Mouse (Mus musculus) hindbrain, embryonic 15.5 days (tissue): ENCODE data around the gene Pi16. TPM values are rescaled to one million over a fixed set of nuclear protein-coding genes. Genes with fewer than 3 reads are reported as not detected.

Experiments used
- ATAC-seq: fragments of 200-750 bp; cut with Nextera tagmentation; 2 replicates; pipeline ENCODE4 v1.8.0; 2017; ENCODE audit warnings: low read depth, moderate number of reproducible peaks, moderate TSS enrichment; ENCODE audit not compliant: low FRiP score
- H3K27ac ChIP-seq: fragments of 300-500 bp; sonication (generic); replicated peaks from 2 replicates; pipeline ENCODE4 v1.5.1; 2015; ENCODE audit warnings: mild to moderate bottlenecking, inconsistent platforms
- H3K27me3 ChIP-seq: fragments of 300-500 bp; sonication (generic); 2 replicates; pipeline ENCODE4 v1.6.1; 2015; ENCODE audit warnings: control low read depth, inconsistent platforms
- H3K36me3 ChIP-seq: fragments of 300-500 bp; sonication (generic); 2 replicates; pipeline ENCODE4 v1.6.1; 2015; ENCODE audit warnings: control low read depth, inconsistent platforms
- H3K4me1 ChIP-seq: fragments of 300-500 bp; sonication (generic); replicated peaks from 2 replicates; pipeline ENCODE4 v1.6.1; 2015; ENCODE audit warnings: control low read depth, inconsistent platforms
- H3K4me2 ChIP-seq: fragments of 300-500 bp; sonication (generic); 2 replicates; pipeline ENCODE4 v1.6.1; 2015; ENCODE audit warnings: moderate library complexity, mild to moderate bottlenecking, inconsistent platforms
- H3K4me3 ChIP-seq: fragments of 300-500 bp; sonication (generic); 2 replicates; pipeline ENCODE4 v1.5.1; 2015; ENCODE audit warnings: mild to moderate bottlenecking, inconsistent platforms
- H3K9ac ChIP-seq: fragments of 300-500 bp; sonication (generic); 2 replicates; pipeline ENCODE4 v1.6.1; 2015; ENCODE audit warnings: inconsistent platforms
- H3K9me3 ChIP-seq: fragments of 300-500 bp; sonication (generic); 2 replicates; pipeline ENCODE4 v1.6.1; 2016; ENCODE audit warnings: control low read depth, inconsistent platforms
- WGBS: fragments of 180-500 bp; shearing (Covaris S2); methylation state at CpG from one replicate; pipeline ENCODE4 v1.1.7; 2015; 5-methylcytosine and 5-hydroxymethylcytosine counted together
- polyA plus RNA-seq: library from polyadenylated mRNA; unstranded; fragments of >200 nt; fragmentation: Nextera tagmentation; extraction: Ambion mirVana; gene quantifications from 2 replicates; pipeline ENCODE4 v1.2.1, GENCODE M21; 2015

The Pi16 gene
- polyA plus RNA-seq, 1 experiment from 2014 or later: 2.1 TPM

GRCm38 (mm10) chr17:29305058-29305806 lies 12.2 kb upstream of the Pi16 start:
- H3K36me3 ChIP-seq: peaks cover 17% of the 10 kb centered on the region
- no peak for ATAC-seq
- 25% methylated on average over 15 of the region's 15 CpGs for WGBS

GRCm38 (mm10) chr17:29305871-29306270 lies 11.6 kb upstream of the Pi16 start:
- Histone ChIP-seq H3K36me3 (peaks cover 12% of the 10 kb centered on the region), H3K27ac (no peak overlapping the region), H3K9ac (no peak overlapping the region), H3K27me3 (no peaks in the 10 kb centered on the region), H3K4me3 (no peak overlapping the region), H3K4me2 (no peak overlapping the region), H3K9me3 (no peaks in the 10 kb centered on the region), H3K4me1 (peaks cover 17% of the 10 kb centered on the region; the same call in 1 of the 2 replicates)
- 62% methylated on average over 7 of the region's 7 CpGs for WGBS
- no peak for ATAC-seq

More at GRCm38 (mm10) chr17:29305058-29305806, 12.2 kb upstream of the Pi16 start:
- Histone ChIP-seq H3K4me1 (peaks cover 17% of the 10 kb centered on the region; the same call in 1 of the 2 replicates), H3K9me3 (no peaks in the 10 kb centered on the region), H3K27me3 (no peaks in the 10 kb centered on the region), H3K9ac (no peak overlapping the region), H3K27ac (no peak overlapping the region), H3K4me3 (no peak overlapping the region), H3K4me2 (no peak overlapping the region)

GRCm38 (mm10) chr17:29310056-29310623 lies 7.3 kb upstream of the Pi16 start:
- 67% methylated on average over 21 of the region's 21 CpGs for WGBS
- Histone ChIP-seq H3K9me3 (no peaks in the 10 kb centered on the region), H3K27me3 (no peaks in the 10 kb centered on the region), H3K4me1 (peaks cover 12% of the 10 kb centered on the region; the same call in 1 of the 2 replicates), H3K27ac (no peak overlapping the region), H3K4me2 (no peak overlapping the region), H3K4me3 (no peak overlapping the region), H3K9ac (no peak overlapping the region), H3K36me3 (no peaks in the 10 kb centered on the region)
- ATAC-seq: no peak

GRCm38 (mm10) chr17:29311602-29312001 lies 5.9 kb upstream of the Pi16 start:
- H3K27me3 ChIP-seq: no peaks in the 10 kb centered on the region
- H3K27ac ChIP-seq: no peak overlapping the region
- H3K36me3 ChIP-seq: no peaks in the 10 kb centered on the region
- H3K9me3 ChIP-seq: no peaks in the 10 kb centered on the region
- no peak overlapping the region for H3K4me3 ChIP-seq
- peaks cover 7% of the 10 kb centered on the region; the same call in 1 of the 2 replicates for H3K4me1 ChIP-seq
- no peak for ATAC-seq
- no peak overlapping the region for H3K4me2 ChIP-seq
- 91% methylated on average over 8 of the region's 8 CpGs for WGBS
- no peak overlapping the region for H3K9ac ChIP-seq

- ATAC-seq: no peak
- no peaks in the 10 kb centered on the region for H3K36me3 ChIP-seq
- no peak overlapping the region for H3K27ac ChIP-seq
- no peaks in the 10 kb centered on the region for H3K9me3 ChIP-seq
- H3K4me2 ChIP-seq: no peak overlapping the region
- 94% methylated on average over 2 of the region's 2 CpGs for WGBS
- no peak overlapping the region for H3K4me3 ChIP-seq
- H3K4me1 ChIP-seq: peaks cover 6% of the 10 kb centered on the region; the same call in 1 of the 2 replicates
- no peaks in the 10 kb centered on the region for H3K27me3 ChIP-seq
- no peak overlapping the region for H3K9ac ChIP-seq
These were observed 5.4 kb upstream of the Pi16 start for GRCm38 (mm10) chr17:29312082-29312481.

- Histone ChIP-seq H3K9ac (no peak overlapping the region), H3K36me3 (no peaks in the 10 kb centered on the region), H3K27ac (no peak overlapping the region), H3K4me3 (no peak overlapping the region), H3K4me2 (no peak overlapping the region), H3K9me3 (no peaks in the 10 kb centered on the region), H3K27me3 (no peaks in the 10 kb centered on the region), H3K4me1 (peaks cover 5% of the 10 kb centered on the region; the same call in 1 of the 2 replicates)
- ATAC-seq: no peak
These were observed 4.2 kb upstream of the Pi16 start for GRCm38 (mm10) chr17:29313300-29313699.

GRCm38 (mm10) chr17:29315672-29316465 lies 1.6 kb upstream of the Pi16 start:
- WGBS: 46% methylated on average over 9 of the region's 9 CpGs
- Histone ChIP-seq H3K9ac (no peak overlapping the region), H3K4me3 (no peak overlapping the region)

GRCm38 (mm10) chr17:29316891-29317290 lies 589 bp upstream of the Pi16 start:
- no peak for ATAC-seq
- WGBS: 65% methylated on average over 3 of the region's 3 CpGs
- peaks cover 8% of the 10 kb centered on the region; the same call in 1 of the 2 replicates for H3K4me1 ChIP-seq
- H3K27me3 ChIP-seq: peaks cover 15% of the 10 kb centered on the region
- no peak overlapping the region for H3K4me2 ChIP-seq
- no peak overlapping the region for H3K27ac ChIP-seq
- H3K9me3 ChIP-seq: no peaks in the 10 kb centered on the region
- H3K4me3 ChIP-seq: no peak overlapping the region
- no peaks in the 10 kb centered on the region for H3K36me3 ChIP-seq
- H3K9ac ChIP-seq: no peak overlapping the region

More at GRCm38 (mm10) chr17:29315672-29316465, 1.6 kb upstream of the Pi16 start:
- H3K27ac ChIP-seq: no peak overlapping the region
- no peak overlapping the region for H3K4me2 ChIP-seq
- ATAC-seq: no peak
- H3K4me1 ChIP-seq: peaks cover 8% of the 10 kb centered on the region; the same call in 1 of the 2 replicates
- H3K27me3 ChIP-seq: peaks cover 6% of the 10 kb centered on the region; the same call in 1 of the 2 replicates
- H3K36me3 ChIP-seq: no peaks in the 10 kb centered on the region
- no peaks in the 10 kb centered on the region for H3K9me3 ChIP-seq

GRCm38 (mm10) chr17:29318731-29319250 lies 1.3 kb downstream of the Pi16 start:
- Histone ChIP-seq H3K9ac (no peak overlapping the region), H3K27me3 (peaks cover 27% of the 10 kb centered on the region), H3K4me1 (peaks cover 13% of the 10 kb centered on the region; the same call in 1 of the 2 replicates), H3K9me3 (no peaks in the 10 kb centered on the region), H3K4me2 (no peak overlapping the region), H3K36me3 (no peaks in the 10 kb centered on the region), H3K4me3 (no peak overlapping the region), H3K27ac (no peak overlapping the region)
- no peak for ATAC-seq
- WGBS: 46% methylated on average over 6 of the region's 6 CpGs

- Histone ChIP-seq H3K4me3 (no peak overlapping the region), H3K27me3 (peaks cover 27% of the 10 kb centered on the region), H3K9ac (no peak overlapping the region), H3K27ac (no peak overlapping the region), H3K36me3 (no peaks in the 10 kb centered on the region), H3K9me3 (no peaks in the 10 kb centered on the region), H3K4me2 (no peak overlapping the region), H3K4me1 (peaks cover 13% of the 10 kb centered on the region; the same call in 1 of the 2 replicates)
- 93% methylated on average over 7 of the region's 7 CpGs for WGBS
- ATAC-seq: no peak
These were observed 2.0 kb downstream of the Pi16 start for GRCm38 (mm10) chr17:29319476-29319875.

- H3K4me2 ChIP-seq: no peak overlapping the region
- H3K27ac ChIP-seq: no peak overlapping the region
- H3K36me3 ChIP-seq: no peaks in the 10 kb centered on the region
- no peak overlapping the region for H3K9ac ChIP-seq
- no peak overlapping the region for H3K4me3 ChIP-seq
- peaks cover 27% of the 10 kb centered on the region for H3K27me3 ChIP-seq
- 68% methylated on average over 8 of the region's 8 CpGs for WGBS
- ATAC-seq: no peak
- no peaks in the 10 kb centered on the region for H3K9me3 ChIP-seq
- peaks cover 13% of the 10 kb centered on the region; the same call in 1 of the 2 replicates for H3K4me1 ChIP-seq
These were observed 2.6 kb downstream of the Pi16 start for GRCm38 (mm10) chr17:29319881-29320639.
